Mouse (Mus musculus) embryonic facial prominence, embryonic 12.5 days (tissue): ENCODE measurements around the gene Bcl7b. TPM values are rescaled to one million over a fixed set of nuclear protein-coding genes. Genes with fewer than 3 reads are reported as not detected.

Experiments used
- ATAC-seq: fragments of 200-750 bp; cut with Nextera tagmentation; 2 replicates; pipeline ENCODE4 v1.8.0; 2017; ENCODE audit not compliant: insufficient number of reproducible peaks, insufficient read depth, low FRiP score, low TSS enrichment
- H3K27ac ChIP-seq: fragments of 300-500 bp; sonication (generic); 2 replicates; pipeline ENCODE4 v1.5.1; 2016; ENCODE audit warnings: mild to moderate bottlenecking
- H3K27me3 ChIP-seq: fragments of 300-500 bp; sonication (generic); 2 replicates; pipeline ENCODE4 v1.6.1; 2016; ENCODE audit warnings: mild to moderate bottlenecking, moderate library complexity
- H3K36me3 ChIP-seq: fragments of 300-500 bp; sonication (generic); 2 replicates; pipeline ENCODE4 v1.6.1; 2016; ENCODE audit warnings: mild to moderate bottlenecking
- H3K4me1 ChIP-seq: fragments of 300-500 bp; sonication (generic); 2 replicates; pipeline ENCODE4 v1.6.1; 2016
- H3K4me2 ChIP-seq: fragments of 300-500 bp; sonication (generic); replicated peaks from 2 replicates; pipeline ENCODE4 v1.6.1; 2016; ENCODE audit warnings: mild to moderate bottlenecking, moderate library complexity
- H3K4me3 ChIP-seq: fragments of 300-500 bp; sonication (generic); 2 replicates; pipeline ENCODE4 v1.5.1; 2016; ENCODE audit warnings: mild to moderate bottlenecking
- H3K9ac ChIP-seq: fragments of 300-500 bp; sonication (generic); 2 replicates; pipeline ENCODE4 v1.6.1; 2016; ENCODE audit warnings: mild to moderate bottlenecking, moderate library complexity
- H3K9me3 ChIP-seq: fragments of 300-500 bp; sonication (generic); 2 replicates; pipeline ENCODE4 v1.6.1; 2016; ENCODE audit warnings: mild to moderate bottlenecking, moderate library complexity
- WGBS: fragments of 180-500 bp; shearing (Covaris S2); methylation state at CpG from one replicate; pipeline ENCODE4 v1.1.7; 2016; 5-methylcytosine and 5-hydroxymethylcytosine counted together
- polyA plus RNA-seq: library from polyadenylated mRNA; unstranded; fragments of >200 nt; fragmentation: Nextera tagmentation; extraction: Ambion mirVana; gene quantifications from 2 replicates; pipeline ENCODE4 v1.2.1, GENCODE M21; 2016

Bcl7b gene
- 47.5 and 47.7 TPM in 2 replicates for polyA plus RNA-seq

- peaks cover 5% of the 10 kb centered on the region; the same call in 1 of the 2 replicates for H3K4me1 ChIP-seq
- WGBS = 2% methylated on average over 95 of the region's 95 CpGs
- peak within 1 kb of the TSS; percentile 76 for H3K9ac ChIP-seq
- H3K4me2 ChIP-seq = peak within 1 kb of the TSS; percentile 86
- peak within 1 kb of the TSS; percentile 65 for H3K4me3 ChIP-seq
- H3K36me3 ChIP-seq = peaks cover 26% of the 10 kb centered on the region
- H3K9me3 ChIP-seq = no peaks in the 10 kb centered on the region
- peak within 1 kb of the TSS; percentile 99 for H3K27ac ChIP-seq
- ATAC-seq = peak; percentile 94
- H3K27me3 ChIP-seq = no peaks in the 10 kb centered on the region
Measured at GRCm38 (mm10) chr5:135168063-135169062, at the start of gene Bcl7b. Bcl7b (plus strand) TSS chr5:135168283.

- ATAC-seq = no peak
- Histone ChIP-seq H3K4me3 (no peak overlapping the region), H3K36me3 (no peaks in the 10 kb centered on the region), H3K27me3 (peaks cover 18% of the 10 kb centered on the region), H3K9ac (no peak overlapping the region), H3K27ac (no peak overlapping the region), H3K9me3 (no peaks in the 10 kb centered on the region), H3K4me2 (no peak overlapping the region), H3K4me1 (no peaks in the 10 kb centered on the region)
- WGBS = 17% methylated on average over 6 of the region's 6 CpGs
Measured at GRCm38 (mm10) chr5:135118589-135119081, 49.4 kb upstream of the Bcl7b start.

GRCm38 (mm10) chr5:135120753-135121152, 47.3 kb upstream of the Bcl7b start:
- Histone ChIP-seq H3K27me3 (peaks cover 18% of the 10 kb centered on the region), H3K4me3 (no peak overlapping the region), H3K4me1 (no peaks in the 10 kb centered on the region), H3K36me3 (no peaks in the 10 kb centered on the region), H3K27ac (no peak overlapping the region), H3K9me3 (no peaks in the 10 kb centered on the region), H3K9ac (no peak overlapping the region), H3K4me2 (no peak overlapping the region)
- no peak for ATAC-seq
- WGBS = 66% methylated on average over 4 of the region's 4 CpGs

- Histone ChIP-seq H3K9ac (no peak overlapping the region), H3K36me3 (no peaks in the 10 kb centered on the region), H3K9me3 (no peaks in the 10 kb centered on the region), H3K4me1 (no peaks in the 10 kb centered on the region), H3K27me3 (peaks cover 13% of the 10 kb centered on the region), H3K27ac (no peak overlapping the region), H3K4me3 (no peak overlapping the region), H3K4me2 (no peak overlapping the region)
- WGBS = 58% methylated on average over 6 of the region's 6 CpGs
- ATAC-seq = no peak
Measured at GRCm38 (mm10) chr5:135126121-135126520, 42.0 kb upstream of the Bcl7b start.

- Histone ChIP-seq H3K9ac (no peak overlapping the region), H3K27ac (no peak overlapping the region), H3K27me3 (peaks cover 7% of the 10 kb centered on the region), H3K4me1 (no peaks in the 10 kb centered on the region), H3K36me3 (no peaks in the 10 kb centered on the region), H3K9me3 (no peaks in the 10 kb centered on the region), H3K4me3 (no peak overlapping the region), H3K4me2 (no peak overlapping the region)
- ATAC-seq = no peak
- 79% methylated on average over 5 of the region's 6 CpGs for WGBS
Measured at GRCm38 (mm10) chr5:135127669-135128068, 40.4 kb upstream of the Bcl7b start.

GRCm38 (mm10) chr5:135129747-135130146, 38.3 kb upstream of the Bcl7b start:
- H3K36me3 ChIP-seq = no peaks in the 10 kb centered on the region
- no peak for ATAC-seq
- WGBS = 91% methylated on average over 4 of the region's 4 CpGs
- no peaks in the 10 kb centered on the region for H3K9me3 ChIP-seq
- H3K4me1 ChIP-seq = peaks cover 8% of the 10 kb centered on the region; the same call in 1 of the 2 replicates
- H3K27ac ChIP-seq = no peak overlapping the region
- peaks cover 26% of the 10 kb centered on the region for H3K27me3 ChIP-seq
- no peak overlapping the region for H3K9ac ChIP-seq
- no peak overlapping the region for H3K4me3 ChIP-seq
- H3K4me2 ChIP-seq = no peak overlapping the region

GRCm38 (mm10) chr5:135133736-135134405, 34.2 kb upstream of the Bcl7b start:
- H3K4me2 ChIP-seq = peak overlapping the region; percentile 40
- H3K27me3 ChIP-seq = peaks cover 32% of the 10 kb centered on the region
- peak overlapping the region; percentile 18; the same call in 1 of the 2 replicates for H3K4me3 ChIP-seq
- peaks cover 8% of the 10 kb centered on the region; the same call in 1 of the 2 replicates for H3K4me1 ChIP-seq
- 4% methylated on average over 26 of the region's 26 CpGs for WGBS
- H3K27ac ChIP-seq = no peak overlapping the region
- peak; percentile 30; the same call in 1 of the 2 replicates for ATAC-seq
- no peak overlapping the region for H3K9ac ChIP-seq
- H3K9me3 ChIP-seq = no peaks in the 10 kb centered on the region
- H3K36me3 ChIP-seq = no peaks in the 10 kb centered on the region

GRCm38 (mm10) chr5:135134534-135134933, 33.5 kb upstream of the Bcl7b start:
- no peak overlapping the region for H3K27ac ChIP-seq
- ATAC-seq = no peak
- no peaks in the 10 kb centered on the region for H3K36me3 ChIP-seq
- WGBS = 3% methylated on average over 8 of the region's 8 CpGs
- peaks cover 8% of the 10 kb centered on the region; the same call in 1 of the 2 replicates for H3K4me1 ChIP-seq
- peak overlapping the region; percentile 18; the same call in 1 of the 2 replicates for H3K4me3 ChIP-seq
- H3K27me3 ChIP-seq = peaks cover 32% of the 10 kb centered on the region
- peak overlapping the region; percentile 40 for H3K4me2 ChIP-seq
- no peak overlapping the region; the same call in 1 of the 2 replicates for H3K9ac ChIP-seq
- no peaks in the 10 kb centered on the region for H3K9me3 ChIP-seq

GRCm38 (mm10) chr5:135139881-135140280, 28.2 kb upstream of the Bcl7b start:
- Histone ChIP-seq H3K36me3 (no peaks in the 10 kb centered on the region), H3K4me1 (no peaks in the 10 kb centered on the region), H3K4me2 (no peak overlapping the region), H3K9ac (no peak overlapping the region), H3K27me3 (peaks cover 10% of the 10 kb centered on the region; the same call in 1 of the 2 replicates), H3K4me3 (no peak overlapping the region), H3K9me3 (no peaks in the 10 kb centered on the region), H3K27ac (no peak overlapping the region)
- WGBS = 73% methylated on average over 2 of the region's 2 CpGs
- no peak for ATAC-seq

- Histone ChIP-seq H3K36me3 (no peaks in the 10 kb centered on the region), H3K4me1 (peaks cover 4% of the 10 kb centered on the region; the same call in 1 of the 2 replicates), H3K9ac (no peak overlapping the region), H3K27me3 (0 out of 2 replicates have a peak, but pooled peaks cover 6% of the 10 kb centered on the region), H3K4me2 (no peak overlapping the region), H3K9me3 (no peaks in the 10 kb centered on the region), H3K27ac (no peak overlapping the region), H3K4me3 (no peak overlapping the region)
- 56% methylated on average over 4 of the region's 4 CpGs for WGBS
- no peak for ATAC-seq
Measured at GRCm38 (mm10) chr5:135144469-135144868, 23.6 kb upstream of the Bcl7b start.

GRCm38 (mm10) chr5:135145532-135145931, 22.6 kb upstream of the Bcl7b start:
- Histone ChIP-seq H3K36me3 (no peaks in the 10 kb centered on the region), H3K27me3 (0 out of 2 replicates have a peak, but pooled peaks cover 6% of the 10 kb centered on the region), H3K4me1 (peaks cover 7% of the 10 kb centered on the region; the same call in 1 of the 2 replicates), H3K27ac (no peak overlapping the region), H3K9me3 (no peaks in the 10 kb centered on the region), H3K9ac (no peak overlapping the region), H3K4me2 (no peak overlapping the region), H3K4me3 (no peak overlapping the region)
- no peak for ATAC-seq
- 79% methylated on average over 3 of the region's 3 CpGs for WGBS
